Mouse (Mus musculus) right cerebral cortex, adult 18-20 months (tissue): ENCODE measurements around the gene Kctd20.
"Not testable (repeated sequence)": the region's sequence is repeated elsewhere in the genome, so short reads cannot be mapped to it uniquely, and the experiment has no call there.

Experiments used
- DNase-seq: peaks from one replicate; pipeline ENCODE4 v3.0.0; 2022; ENCODE audit warnings: mixed read lengths

The Kctd20 gene

GRCm38 (mm10) chr17:28986833-28987232 lies 35.1 kb downstream of the Kctd20 start:
- no peak for DNase-seq

GRCm38 (mm10) chr17:28987713-28988112 lies 36.0 kb downstream of the Kctd20 start:
- peak; percentile 22 for DNase-seq

GRCm38 (mm10) chr17:28988291-28988690 lies 36.5 kb downstream of the Kctd20 start:
- DNase-seq, result no peak

- no peak for DNase-seq
Measured at GRCm38 (mm10) chr17:28988996-28989395, 37.2 kb downstream of the Kctd20 start.

GRCm38 (mm10) chr17:28990060-28990459 lies 38.3 kb downstream of the Kctd20 start:
- DNase-seq, result no peak

GRCm38 (mm10) chr17:28991286-28991685 lies 39.5 kb downstream of the Kctd20 start:
- no peak for DNase-seq

GRCm38 (mm10) chr17:28992105-28992504 lies 40.4 kb downstream of the Kctd20 start:
- peak; percentile 28 for DNase-seq

- not testable (repeated sequence) for DNase-seq
Measured at GRCm38 (mm10) chr17:28993004-28993403, 41.3 kb downstream of the Kctd20 start.

- DNase-seq, result no peak
Measured at GRCm38 (mm10) chr17:28994615-28995014, 42.9 kb downstream of the Kctd20 start.

GRCm38 (mm10) chr17:29000465-29000864 lies 48.7 kb downstream of the Kctd20 start:
- DNase-seq, result no peak

GRCm38 (mm10) chr17:29003740-29004139 lies 52.0 kb downstream of the Kctd20 start:
- no peak for DNase-seq

GRCm38 (mm10) chr17:29005002-29005401 lies 53.3 kb downstream of the Kctd20 start:
- DNase-seq, result no peak

GRCm38 (mm10) chr17:29006812-29007211 lies 55.1 kb downstream of the Kctd20 start:
- DNase-seq, result no peak

GRCm38 (mm10) chr17:29007243-29007640 lies 55.5 kb downstream of the Kctd20 start:
- no peak for DNase-seq

- DNase-seq, result peak; percentile 91
Measured at GRCm38 (mm10) chr17:29007641-29008325, 56.0 kb downstream of the Kctd20 start, which contains the start of gene Stk38. Stk38 (minus strand) TSS chr17:29007995.

- no peak for DNase-seq
Measured at GRCm38 (mm10) chr17:29008326-29008650, 56.5 kb downstream of the Kctd20 start.

GRCm38 (mm10) chr17:29009181-29009580 lies 57.4 kb downstream of the Kctd20 start:
- no peak for DNase-seq

GRCm38 (mm10) chr17:29014235-29014634 lies 62.5 kb downstream of the Kctd20 start:
- DNase-seq, result no peak

- no peak for DNase-seq
Measured at GRCm38 (mm10) chr17:29015638-29016037, 63.9 kb downstream of the Kctd20 start.

- DNase-seq, result no peak
Measured at GRCm38 (mm10) chr17:29016705-29017104, 65.0 kb downstream of the Kctd20 start.

- no peak for DNase-seq
Measured at GRCm38 (mm10) chr17:29018292-29018984, 66.7 kb downstream of the Kctd20 start.
